Mouse (Mus musculus): ENCODE results near the gene Atg4c.

DNA sequence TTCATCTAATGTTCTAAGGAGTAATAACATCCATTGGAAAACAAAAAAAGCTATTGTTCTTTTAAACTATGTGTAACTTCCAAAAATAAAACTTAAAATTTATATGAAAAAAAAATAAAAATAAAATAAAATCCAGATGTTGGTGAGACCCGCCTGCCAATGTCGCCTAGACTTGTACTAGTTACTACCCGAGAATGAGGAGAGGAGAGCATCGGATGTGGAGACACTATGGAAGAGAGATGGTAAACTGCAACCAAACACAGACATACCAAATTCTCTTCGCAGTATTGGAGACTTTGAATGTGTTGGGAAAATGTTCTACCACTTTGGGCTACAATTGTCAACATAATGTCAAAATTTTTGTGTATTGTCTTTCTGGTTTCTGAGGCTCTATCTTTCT lies 32.8 kb upstream of the Atg4c start:
- TF ChIP-seq CTCF (IDR thresholded peaks at IDR 0.05; ENCODE audit: low read depth) (no peak), EP300 (IDR thresholded peaks at IDR 0.05; ENCODE audit: low read depth) (no peak)
